Mouse (Mus musculus): Measurements from ENCODE around the gene Evi2.
A peak's percentile ranks its signal among the peaks of the same experiment; 100 is the strongest.

The Evi2 gene

GRCm38 (mm10) chr11:79530333-79530761 lies at the start of gene Evi2, which contains the start of gene Evi2a:
Evi2 (minus strand) TSS chr11:79530589.
Evi2a (minus strand) TSS chr11:79530609.
- peak; percentile 38 for DNase-seq

GRCm38 (mm10) chr11:79577741-79578140 lies 47.4 kb upstream of the Evi2 start:
- DNase-seq, result peak; percentile 87

DNA sequence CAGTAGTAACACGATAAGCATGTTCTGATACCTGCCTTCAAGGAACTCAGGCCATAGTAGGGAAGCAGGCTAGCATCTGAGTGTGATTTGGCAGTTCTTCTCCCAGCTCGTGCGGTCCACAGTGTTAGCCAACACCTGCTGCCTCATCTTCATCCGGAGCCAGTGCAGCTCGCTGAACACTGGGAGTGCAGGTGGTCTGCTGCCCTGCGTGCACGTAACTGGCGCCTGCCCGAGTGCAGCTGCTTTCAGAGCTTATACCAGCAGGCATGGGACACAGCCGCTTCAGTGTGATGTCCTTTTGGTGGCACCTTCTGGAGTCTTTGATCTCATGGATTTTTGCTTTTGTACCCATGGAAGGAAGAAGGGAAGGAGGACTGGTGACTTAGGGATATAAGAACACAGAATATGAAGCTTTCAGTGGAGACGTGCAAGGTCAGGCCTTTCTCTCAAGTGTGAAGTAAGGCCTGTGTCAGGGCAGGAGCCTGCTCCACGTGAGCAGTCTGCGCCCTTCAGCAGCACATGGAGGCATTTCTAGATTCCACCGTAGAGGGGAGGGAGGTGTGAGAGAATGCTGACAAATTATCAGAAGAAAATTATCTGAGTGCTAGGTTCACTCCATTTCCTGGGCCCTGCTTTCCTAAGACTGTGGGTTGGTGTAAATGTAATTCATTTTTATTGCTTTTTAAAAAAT lies 45.1 kb upstream of the Evi2 start:
- DNase-seq, result peak; percentile 51

GRCm38 (mm10) chr11:79573836-79574235 lies 43.4 kb upstream of the Evi2 start:
- DNase-seq, result no peak

- DNase-seq, result no peak
These were observed 39.9 kb upstream of the Evi2 start for GRCm38 (mm10) chr11:79570319-79570718.

GRCm38 (mm10) chr11:79568197-79568911 lies 38.0 kb upstream of the Evi2 start:
- DNase-seq, result no peak

DNA sequence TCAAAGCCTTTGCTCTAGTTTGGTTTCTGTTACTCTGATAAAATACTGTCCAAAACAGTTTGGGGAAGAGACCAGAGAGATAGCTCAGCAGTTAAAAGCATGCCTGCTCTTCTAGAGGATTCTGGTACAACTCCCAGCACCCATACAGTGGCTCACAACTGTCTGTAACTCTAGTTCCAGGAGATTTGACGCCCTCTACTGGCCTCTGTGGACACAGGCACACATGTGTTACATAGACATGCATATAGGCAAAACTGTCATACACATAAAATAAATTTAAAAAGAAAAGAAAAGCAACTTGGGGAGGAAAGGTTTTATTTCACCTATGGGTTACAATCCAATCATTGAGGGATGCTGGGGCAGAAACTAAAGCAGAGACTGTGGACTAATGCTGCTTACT lies 36.6 kb upstream of the Evi2 start:
- no peak for DNase-seq

DNA sequence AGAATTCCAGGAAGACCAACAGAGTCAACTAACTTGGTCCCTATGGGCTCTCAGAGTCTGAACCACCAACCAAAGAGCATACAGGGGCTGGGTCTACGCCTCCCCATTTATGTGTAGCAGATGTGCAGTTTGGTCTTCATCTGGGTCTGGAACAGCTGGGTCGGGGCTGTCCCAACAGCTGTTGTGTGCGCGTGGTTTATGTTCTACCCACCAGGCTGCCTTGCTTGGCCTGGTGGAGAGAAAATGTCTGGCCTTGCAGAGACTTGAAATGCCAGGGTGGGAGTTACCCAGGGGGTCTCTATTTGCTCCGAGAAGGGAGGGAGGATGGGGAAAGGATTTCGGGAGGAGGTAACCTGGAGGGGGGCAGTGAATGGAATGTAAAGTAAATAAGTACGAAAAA lies 33.1 kb upstream of the Evi2 start:
- no peak for DNase-seq

GRCm38 (mm10) chr11:79560536-79560935 lies 30.1 kb upstream of the Evi2 start:
- no peak for DNase-seq

DNA sequence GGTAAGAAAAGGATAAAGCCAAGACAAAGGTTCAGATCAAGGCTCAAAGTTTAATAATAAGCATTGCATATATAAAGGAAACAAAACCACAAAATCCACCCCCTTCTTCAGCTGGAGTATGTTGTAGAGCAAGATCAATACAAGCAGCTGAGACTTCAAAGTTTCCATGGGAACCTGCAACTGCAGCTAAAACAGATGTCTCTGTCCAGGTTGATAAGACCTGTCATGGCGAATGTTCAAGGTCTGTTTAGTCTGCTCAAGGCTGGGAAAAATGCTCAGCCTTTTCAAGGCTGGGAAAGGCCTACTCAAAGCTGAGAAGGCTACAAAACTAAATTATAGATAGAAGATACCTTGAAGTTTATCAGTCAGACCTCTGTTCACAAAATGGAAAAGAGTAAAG lies 22.2 kb upstream of the Evi2 start:
- peak; percentile 15 for DNase-seq

GRCm38 (mm10) chr11:79536293-79536692 lies 5.9 kb upstream of the Evi2 start:
- no peak for DNase-seq

- DNase-seq, result no peak
These were observed 5.2 kb upstream of the Evi2 start for GRCm38 (mm10) chr11:79535554-79535953.

GRCm38 (mm10) chr11:79533950-79534690 lies 3.7 kb upstream of the Evi2 start:
- DNase-seq, result no peak

DNA sequence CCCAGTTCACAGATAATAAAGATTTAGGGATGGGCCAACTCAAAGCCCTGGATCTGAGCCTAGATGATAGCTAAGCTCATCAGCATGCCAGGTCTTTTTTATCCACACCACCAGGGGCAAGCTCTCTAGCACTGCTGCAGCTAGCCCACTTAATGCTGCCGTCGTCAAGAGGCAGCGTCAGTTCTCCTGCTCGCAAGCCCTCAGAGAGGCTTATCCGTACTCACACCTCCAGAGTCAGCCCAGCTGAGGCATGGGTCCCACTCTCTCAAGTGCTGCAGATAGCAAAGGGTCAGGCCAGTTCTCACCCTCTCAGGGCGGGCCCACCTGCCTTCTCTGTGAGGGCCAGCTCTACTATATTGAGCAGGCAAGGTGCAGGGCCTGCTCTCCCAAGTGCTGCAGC lies 2.9 kb upstream of the Evi2 start:
- no peak for DNase-seq

GRCm38 (mm10) chr11:79531485-79531884 lies 1.1 kb upstream of the Evi2 start:
- DNase-seq, result no peak

DNA sequence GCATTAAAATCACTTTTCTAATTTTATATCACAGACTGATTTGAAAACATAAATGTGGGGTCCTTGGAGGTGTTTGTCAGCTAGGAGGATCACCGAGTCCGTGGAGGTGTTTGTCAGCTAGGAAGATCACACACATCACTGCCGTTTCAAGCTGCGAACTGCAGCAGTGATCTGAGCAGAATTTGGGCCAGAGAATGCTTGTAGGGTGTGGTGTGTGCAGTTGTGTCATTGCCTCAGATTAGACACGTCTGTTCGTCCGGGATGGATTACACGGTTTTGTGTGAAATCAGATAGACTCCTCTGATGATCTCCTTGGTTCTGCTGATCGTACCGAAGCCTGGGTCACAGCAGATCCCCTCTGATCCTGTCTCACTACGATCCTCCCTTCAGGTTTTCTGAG lies 385 bp upstream of the Evi2 start:
- no peak for DNase-seq

- no peak for DNase-seq
These were observed 653 bp downstream of the Evi2 start for GRCm38 (mm10) chr11:79529736-79530135.

DNA sequence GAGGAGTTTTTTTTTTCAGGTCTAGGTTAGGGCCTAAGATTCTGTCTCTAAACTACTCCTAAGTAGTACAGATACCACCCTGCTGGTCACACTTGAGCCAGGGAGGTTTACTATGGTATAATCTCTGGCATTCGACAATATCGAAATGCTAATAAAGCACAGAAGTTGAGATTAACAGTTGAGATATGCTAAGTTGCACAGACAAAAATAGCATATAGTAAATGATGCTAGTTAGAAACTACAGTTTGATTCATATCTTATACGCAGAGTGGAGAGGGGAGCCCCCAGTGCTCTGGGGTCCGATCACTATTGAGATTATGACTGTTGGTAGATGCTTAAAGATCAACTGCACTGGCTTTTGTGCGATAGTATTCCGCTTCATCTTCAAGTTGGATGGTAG lies 1.2 kb downstream of the Evi2 start:
- no peak for DNase-seq

DNA sequence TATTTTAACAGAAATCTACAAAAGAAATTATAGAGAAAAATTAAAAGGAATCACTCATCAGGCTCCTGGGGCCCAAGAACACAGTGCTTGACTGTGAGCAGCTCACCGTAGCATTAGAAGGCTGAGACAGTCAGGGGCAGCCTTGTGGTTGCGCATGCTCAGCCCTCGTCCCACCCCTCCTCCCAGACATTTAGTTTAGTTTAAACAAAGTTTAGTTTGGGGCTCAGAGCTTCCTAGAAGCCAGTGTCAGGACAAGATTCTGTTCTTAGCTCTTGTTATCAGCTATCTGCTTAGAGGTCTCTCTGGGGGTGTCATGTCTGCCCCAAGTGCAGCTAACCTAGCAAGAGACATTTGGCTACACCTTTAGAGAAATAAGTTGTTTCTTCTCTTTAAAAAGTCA lies 1.8 kb downstream of the Evi2 start:
- peak; percentile 31 for DNase-seq

- DNase-seq, result peak; percentile 26
These were observed 2.5 kb downstream of the Evi2 start for GRCm38 (mm10) chr11:79527739-79528384.

DNA sequence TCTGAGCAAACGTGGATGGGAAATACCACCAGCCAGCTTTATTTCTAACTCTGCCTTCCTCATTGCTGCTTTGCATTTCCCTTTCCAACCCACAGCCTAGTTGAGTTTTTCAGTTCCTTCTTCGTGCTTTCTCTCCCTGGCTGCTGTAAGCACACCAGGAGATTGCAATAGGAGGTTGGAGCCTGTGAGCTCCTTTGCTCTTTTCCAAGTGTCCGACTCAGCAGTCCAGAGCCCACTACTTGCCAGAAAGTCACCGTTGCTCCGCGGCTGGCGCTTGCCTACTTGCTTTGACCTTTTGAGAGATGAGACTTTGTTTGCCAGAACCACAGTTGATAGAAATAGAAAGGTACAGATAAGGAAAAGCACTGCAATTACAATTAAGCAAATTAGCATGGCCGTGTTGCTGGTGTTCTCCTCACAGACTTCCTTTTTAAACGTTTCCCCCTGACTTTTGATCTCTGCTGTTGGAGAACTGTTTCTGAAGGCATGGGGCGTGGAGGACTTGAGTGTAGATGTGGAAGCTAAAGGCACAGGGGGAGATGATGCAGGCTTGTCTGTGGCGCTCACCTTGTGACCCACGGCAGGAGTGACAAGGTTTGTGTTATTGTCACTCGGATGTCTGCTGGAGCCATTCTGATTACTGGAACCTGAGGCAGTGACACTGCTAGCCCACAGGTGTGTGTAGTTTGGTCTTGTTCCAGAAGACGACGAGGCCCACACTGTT lies 3.2 kb downstream of the Evi2 start:
- DNase-seq, result peak; percentile 16

GRCm38 (mm10) chr11:79526549-79526948 lies 3.8 kb downstream of the Evi2 start:
- no peak for DNase-seq

- no peak for DNase-seq
These were observed 6.1 kb downstream of the Evi2 start for GRCm38 (mm10) chr11:79524310-79524575.

Measured in thymus, postnatal 14 days (tissue).